ENCODE assay signal across 9 mouse cellular contexts in genomic region chr15:78962885-78963284, GRCm38 (mm10). TPM values are rescaled to one million over a fixed set of nuclear protein-coding genes. Genes with fewer than 3 reads are reported as not detected.
DNase-seq lines count a peak whose midpoint lies in the region; ATAC-seq and TF ChIP-seq lines count a peak whose summit lies in the region.
"Had no signal": no experiment of that assay in that cellular context is flagged by ENCODE, and none has a peak within 500 bp of the region (broad histone marks: within the 10 kb centered on the region; RNA-seq: fewer than 3 reads in every experiment).

No protein-coding gene starts in this region.

- intact Hi-C loops in left cerebral cortex, adult 2 months (cut with DNase I) = no loop called here

- peak overlapping the region; percentile 28; the same call in 1 of the 2 replicates for H3K27ac ChIP-seq in left cerebral cortex, adult 2 months
- H3K27ac ChIP-seq in embryonic facial prominence, embryonic 14.5 days (replicated peaks; ENCODE audit: low read depth, low read length) = no peak overlapping the region
- H3K27ac ChIP-seq in heart, embryonic 12.5 days (ENCODE audit: poor library complexity, severe bottlenecking) = no peak overlapping the region
- no peak overlapping the region for H3K27ac ChIP-seq in kidney, embryonic 16.5 days (ENCODE audit: low read length)
- H3K27ac ChIP-seq: limb, embryonic 15.5 days had no signal

- WGBS in embryonic facial prominence, embryonic 14.5 days = 33% methylated on average over 2 of the region's 2 CpGs
- 33% methylated on average over 2 of the region's 2 CpGs for WGBS in heart, embryonic 12.5 days
- WGBS in kidney, embryonic 16.5 days = 29% methylated on average over 2 of the region's 2 CpGs

- H3K27me3 ChIP-seq in embryonic facial prominence, embryonic 14.5 days (replicated peaks; ENCODE audit: control insufficient read depth, insufficient read depth, low read length) = no peaks in the 10 kb centered on the region
- peaks cover 3% of the 10 kb centered on the region; the same call in 1 of the 2 replicates for H3K27me3 ChIP-seq in heart, embryonic 12.5 days (replicated peaks)
- no peaks in the 10 kb centered on the region for H3K27me3 ChIP-seq in kidney, embryonic 16.5 days (ENCODE audit: insufficient read depth, low read length)
- H3K27me3 ChIP-seq: limb, embryonic 15.5 days had no signal

- peaks cover 23% of the 10 kb centered on the region; the same call in 1 of the 2 replicates for H3K36me3 ChIP-seq in embryonic facial prominence, embryonic 14.5 days (ENCODE audit: control insufficient read depth, insufficient read depth, low read length)
- 0 out of 2 replicates have a peak, but pooled peaks cover 5% of the 10 kb centered on the region for H3K36me3 ChIP-seq in heart, embryonic 12.5 days
- 0 out of 2 replicates have a peak, but pooled peaks cover 10% of the 10 kb centered on the region for H3K36me3 ChIP-seq in kidney, embryonic 16.5 days (ENCODE audit: insufficient read depth, low read length)

- peak; percentile 68 for ATAC-seq in embryonic facial prominence, embryonic 14.5 days (ENCODE audit: low read depth)
- 0 out of 2 replicates have a peak, but pooled peaks have one; percentile 31 for ATAC-seq in heart, embryonic 12.5 days (ENCODE audit: insufficient number of reproducible peaks, low FRiP score)
- ATAC-seq in kidney, embryonic 16.5 days (ENCODE audit: low FRiP score, low TSS enrichment) = peak; percentile 74

- peak; percentile 74 for TF ChIP-seq CTCF in left cerebral cortex, adult 2 months (IDR thresholded peaks at IDR 0.05)

- no peaks in the 10 kb centered on the region for H3K9me3 ChIP-seq in embryonic facial prominence, embryonic 14.5 days (ENCODE audit: control insufficient read depth, low read length)
- H3K9me3 ChIP-seq in heart, embryonic 12.5 days (replicated peaks) = no peaks in the 10 kb centered on the region
- no peaks in the 10 kb centered on the region for H3K9me3 ChIP-seq in kidney, embryonic 16.5 days (ENCODE audit: low read length)
- H3K9me3 ChIP-seq: limb, embryonic 15.5 days had no signal

- H3K4me3 ChIP-seq in left cerebral cortex, adult 2 months = no peak overlapping the region
- H3K4me3 ChIP-seq in embryonic facial prominence, embryonic 14.5 days (ENCODE audit: low read depth, low read length) = no peak overlapping the region
- H3K4me3 ChIP-seq in heart, embryonic 12.5 days = no peak overlapping the region
- H3K4me3 ChIP-seq in kidney, embryonic 16.5 days (ENCODE audit: low read length) = no peak overlapping the region
- H3K4me3 ChIP-seq: limb, embryonic 15.5 days had no signal

- H3K9ac ChIP-seq in embryonic facial prominence, embryonic 14.5 days (ENCODE audit: low read depth, low read length) = no peak overlapping the region
- no peak overlapping the region for H3K9ac ChIP-seq in heart, embryonic 12.5 days
- no peak overlapping the region for H3K9ac ChIP-seq in kidney, embryonic 16.5 days (replicated peaks; ENCODE audit: low read length)
- H3K9ac ChIP-seq: limb, embryonic 15.5 days had no signal

- H3K4me1 ChIP-seq in embryonic facial prominence, embryonic 14.5 days (ENCODE audit: control insufficient read depth, insufficient read depth, low read length) = no peaks in the 10 kb centered on the region
- H3K4me1 ChIP-seq in heart, embryonic 12.5 days (replicated peaks) = 0 out of 2 replicates have a peak, but pooled peaks cover 6% of the 10 kb centered on the region
- no peaks in the 10 kb centered on the region; the same call in 1 of the 2 replicates for H3K4me1 ChIP-seq in kidney, embryonic 16.5 days (ENCODE audit: insufficient read depth, low read length)

- peak; percentile 40 for DNase-seq in left cerebral cortex, adult 2 months (ENCODE audit: extremely low spot score in 1 of 2, low spot score in 2 of 2)
- DNase-seq in left cerebral cortex, adult 11 months (ENCODE audit: low spot score) = no peak
- DNase-seq in adrenal gland, postnatal 25 days = peak; percentile 70
- peak; percentile 67 for DNase-seq in embryonic facial prominence, embryonic 14.5 days (ENCODE audit: low spot score)
- peak; percentile 70 for DNase-seq in lung, postnatal 25 days (ENCODE audit: low spot score)
- peak; percentile 66 for DNase-seq in right cerebral cortex, postnatal 4 days

- no peak overlapping the region for H3K4me2 ChIP-seq in embryonic facial prominence, embryonic 14.5 days (ENCODE audit: low read depth, low read length)
- no peak overlapping the region for H3K4me2 ChIP-seq in heart, embryonic 12.5 days
- no peak overlapping the region for H3K4me2 ChIP-seq in kidney, embryonic 16.5 days (replicated peaks; ENCODE audit: low read depth, low read length)
- H3K4me2 ChIP-seq: limb, embryonic 15.5 days had no signal

RNA-seq across cellular contexts. Expression of gene Triobp, which starts 15.4 kb away (rescaled TPM):
- total RNA-seq in left cerebral cortex, adult 2 months (2021) = 10 to 100 TPM; 11.8 to 12.7 TPM
- total RNA-seq in adrenal gland, postnatal 25 days (2021) = 113 and 114 TPM in 2 replicates
- polyA plus RNA-seq in embryonic facial prominence, embryonic 14.5 days (2014; fragmentation: Nextera tagmentation; extraction: Ambion mirVana) = 46.2 and 47.4 TPM in 2 replicates
- polyA plus RNA-seq in heart, embryonic 12.5 days (2016; fragmentation: Nextera tagmentation; extraction: Ambion mirVana) = 59.4 and 64.1 TPM in 2 replicates
- polyA plus RNA-seq in kidney, embryonic 16.5 days (2015; fragmentation: Nextera tagmentation; extraction: Ambion mirVana) = 67.3 and 78.4 TPM in 2 replicates

RNA-seq across cellular contexts. Expression of gene Nol12, which starts 28.2 kb away (rescaled TPM):
- 10 to 100 TPM; 36.2 to 38.8 TPM for total RNA-seq in left cerebral cortex, adult 2 months (2021)
- 42.7 and 44.0 TPM in 2 replicates for total RNA-seq in adrenal gland, postnatal 25 days (2021)
- polyA plus RNA-seq in embryonic facial prominence, embryonic 14.5 days (2014; fragmentation: Nextera tagmentation; extraction: Ambion mirVana) = 51.1 and 54.3 TPM in 2 replicates
- 37.9 and 39.9 TPM in 2 replicates for polyA plus RNA-seq in heart, embryonic 12.5 days (2016; fragmentation: Nextera tagmentation; extraction: Ambion mirVana)
- polyA plus RNA-seq in kidney, embryonic 16.5 days (2015; fragmentation: Nextera tagmentation; extraction: Ambion mirVana) = 55.0 and 59.9 TPM in 2 replicates

RNA-seq across cellular contexts. Expression of gene Lgals1, which starts 36.4 kb away (rescaled TPM):
- total RNA-seq in left cerebral cortex, adult 2 months (2021) = 10 to 100 TPM; 19.8 to 20.4 TPM
- total RNA-seq in adrenal gland, postnatal 25 days (2021) = 273 and 304 TPM in 2 replicates
- 2,628 and 2,877 TPM in 2 replicates for polyA plus RNA-seq in embryonic facial prominence, embryonic 14.5 days (2014; fragmentation: Nextera tagmentation; extraction: Ambion mirVana)
- 667 and 690 TPM in 2 replicates for polyA plus RNA-seq in heart, embryonic 12.5 days (2016; fragmentation: Nextera tagmentation; extraction: Ambion mirVana)
- 659 and 673 TPM in 2 replicates for polyA plus RNA-seq in kidney, embryonic 16.5 days (2015; fragmentation: Nextera tagmentation; extraction: Ambion mirVana)

RNA-seq across cellular contexts. Expression of gene Pdxp, which starts 49.2 kb away (rescaled TPM):
- 100 to 1,000 TPM; 165 to 171 TPM for total RNA-seq in left cerebral cortex, adult 2 months (2021)
- total RNA-seq in adrenal gland, postnatal 25 days (2021) = 5.0 and 6.0 TPM in 2 replicates
- polyA plus RNA-seq in embryonic facial prominence, embryonic 14.5 days (2014; fragmentation: Nextera tagmentation; extraction: Ambion mirVana) = 19.6 and 21.0 TPM in 2 replicates
- 33.4 and 34.2 TPM in 2 replicates for polyA plus RNA-seq in heart, embryonic 12.5 days (2016; fragmentation: Nextera tagmentation; extraction: Ambion mirVana)
- 11.7 and 12.0 TPM in 2 replicates for polyA plus RNA-seq in kidney, embryonic 16.5 days (2015; fragmentation: Nextera tagmentation; extraction: Ambion mirVana)
